Mouse (Mus musculus) erythroid progenitor cell, adult 5-6 weeks (primary cell): Measurements from ENCODE around the gene Eno2. TPM values are rescaled to one million over a fixed set of nuclear protein-coding genes. Genes with fewer than 3 reads are reported as not detected.
"Not testable (repeated sequence)": the region's sequence is repeated elsewhere in the genome, so short reads cannot be mapped to it uniquely, and the experiment has no call there.

ENCODE experiments used
- ATAC-seq: replicated peaks from 2 replicates; pipeline ENCODE4 v1.8.0; 2016; ENCODE audit warnings: moderate number of reproducible peaks, mild to moderate bottlenecking, moderate TSS enrichment, inconsistent platforms; ENCODE audit not compliant: poor library complexity, low FRiP score, severe bottlenecking
- total RNA-seq, 2 experiments: library from RNA; stranded (forward) in 1 of 2; stranded (reverse) in 1 of 2; fragments of 150-400 nt in 1 of 2; fragments of 186-747, 209-891 nt in 1 of 2; gene quantifications; 2 replicates each; pipeline versions ENCODE4 v1.2.3 to v1.2.4; 2015 to 2017; ENCODE audit warnings: low replicate concordance in 2 of 2

Eno2 gene
- total RNA-seq, 2 experiments from 2014 or later = not detected

DNA sequence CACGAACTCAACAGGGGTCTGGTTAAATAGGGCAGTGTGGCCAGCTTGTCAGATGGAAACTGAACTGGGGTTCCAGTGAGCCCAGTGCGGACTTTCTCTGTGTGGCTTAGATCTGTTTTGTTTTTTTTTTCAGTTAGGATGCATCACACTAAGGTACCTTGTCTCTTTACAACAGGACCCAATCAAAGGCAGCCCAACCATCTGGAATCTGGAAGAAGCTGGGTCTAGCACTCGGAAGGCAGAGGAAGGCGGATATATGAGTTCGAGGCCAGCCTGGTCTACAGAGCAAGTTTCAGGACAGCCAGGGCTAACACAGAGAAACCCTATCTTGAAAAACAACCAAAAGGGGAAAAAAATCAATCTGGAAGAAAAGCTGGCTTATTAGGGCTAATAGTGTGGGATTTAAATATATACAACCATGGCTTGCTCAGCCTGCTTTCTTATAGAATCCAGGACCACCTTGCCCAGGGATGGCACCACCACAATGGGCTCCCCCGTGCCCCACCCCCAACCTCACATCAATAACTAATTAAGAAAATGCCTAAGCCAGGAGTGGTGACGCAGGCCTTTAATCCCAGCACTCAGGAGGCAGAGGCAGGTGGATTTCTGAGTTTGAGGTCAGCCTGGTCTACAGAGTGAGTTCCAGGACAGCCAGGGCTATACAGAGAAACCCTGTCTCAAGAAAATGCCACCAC is 37.1 kb upstream of the Eno2 start:
- no peak for ATAC-seq

DNA sequence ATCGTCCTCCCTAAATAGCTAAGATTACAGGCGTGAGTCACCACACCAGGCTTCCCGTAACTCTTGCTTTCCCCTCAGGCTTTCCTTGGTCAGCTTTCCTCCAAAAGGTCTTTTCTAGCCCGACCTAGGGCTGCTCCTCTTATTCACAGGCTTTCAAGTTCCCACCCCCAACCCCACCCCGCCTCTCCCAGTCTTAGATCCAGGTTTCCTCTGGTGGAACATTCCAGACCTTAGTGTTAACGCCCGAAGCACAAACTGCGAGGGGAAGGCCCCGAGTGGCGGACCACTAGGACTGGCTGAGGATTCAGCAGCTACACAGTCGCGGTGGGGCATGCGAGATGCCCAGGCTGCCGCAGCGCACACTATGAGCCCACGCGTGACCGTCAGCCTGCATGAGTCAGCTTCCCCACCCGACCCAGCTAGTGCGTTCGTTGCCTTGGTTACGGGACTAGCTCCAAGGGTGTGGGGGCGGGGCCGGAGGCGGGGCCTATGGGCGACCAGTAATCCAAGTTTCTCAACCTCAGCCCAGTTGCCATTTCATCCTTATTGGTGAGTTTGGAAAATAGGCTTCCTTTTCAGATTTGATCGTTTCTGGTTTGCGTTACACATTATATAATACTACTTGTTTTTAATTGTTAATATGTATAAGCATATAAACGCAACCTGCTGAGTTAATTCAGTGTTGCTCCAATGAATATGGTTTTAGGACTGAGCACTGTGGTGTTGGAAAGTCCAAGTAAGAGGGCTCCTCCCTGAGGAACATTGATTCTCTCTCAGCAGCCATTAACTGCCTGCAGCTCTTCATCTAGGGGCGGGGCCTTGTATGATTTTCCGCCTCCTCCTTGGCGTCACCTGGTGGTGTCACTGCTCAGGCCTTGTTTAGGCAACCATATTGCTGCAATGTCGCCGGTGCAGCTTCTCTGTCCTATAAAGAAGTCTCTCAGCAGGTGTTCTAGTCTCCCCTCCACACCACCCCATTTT is 36.2 kb upstream of the Eno2 start:
- ATAC-seq = peak; percentile 73

DNA sequence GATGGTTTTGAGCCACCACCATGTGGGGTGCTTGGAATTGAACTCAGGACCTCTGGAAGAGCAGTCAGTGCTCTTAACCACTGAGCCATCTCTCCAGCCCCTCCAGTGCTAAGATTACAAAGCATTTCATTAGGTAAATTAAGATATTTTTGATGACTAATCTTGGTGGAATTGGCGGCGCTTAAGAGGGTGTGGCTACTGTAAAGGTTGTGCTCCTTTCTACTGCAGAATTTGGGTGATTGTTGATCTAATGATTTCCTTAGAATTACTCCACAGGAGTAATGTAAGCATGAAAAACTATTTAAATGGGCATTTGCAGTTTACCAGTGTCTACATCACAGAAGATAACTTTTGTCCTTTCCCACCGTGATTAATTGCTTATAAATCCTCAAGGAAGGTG is 34.9 kb upstream of the Eno2 start:
- no peak for ATAC-seq

DNA sequence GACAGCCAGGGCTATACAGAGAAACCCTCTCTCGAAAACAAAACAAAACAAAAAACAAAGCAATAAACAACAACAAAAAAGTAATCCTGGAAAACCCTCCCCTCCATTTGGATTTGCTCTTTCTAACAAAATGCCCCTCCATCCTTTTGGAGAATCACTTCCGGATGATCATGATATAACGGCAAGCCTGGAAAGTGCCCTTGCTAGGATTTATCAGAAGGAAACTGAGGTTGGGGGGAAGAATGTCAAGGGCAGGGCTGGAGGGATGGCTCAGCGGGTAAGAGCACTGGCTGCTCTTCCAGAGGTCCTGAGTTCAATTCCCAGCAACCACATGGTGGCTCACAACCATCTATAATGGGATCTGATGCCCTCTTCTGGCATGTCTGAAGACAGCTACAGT is 34.2 kb upstream of the Eno2 start:
- not testable (repeated sequence) for ATAC-seq

DNA sequence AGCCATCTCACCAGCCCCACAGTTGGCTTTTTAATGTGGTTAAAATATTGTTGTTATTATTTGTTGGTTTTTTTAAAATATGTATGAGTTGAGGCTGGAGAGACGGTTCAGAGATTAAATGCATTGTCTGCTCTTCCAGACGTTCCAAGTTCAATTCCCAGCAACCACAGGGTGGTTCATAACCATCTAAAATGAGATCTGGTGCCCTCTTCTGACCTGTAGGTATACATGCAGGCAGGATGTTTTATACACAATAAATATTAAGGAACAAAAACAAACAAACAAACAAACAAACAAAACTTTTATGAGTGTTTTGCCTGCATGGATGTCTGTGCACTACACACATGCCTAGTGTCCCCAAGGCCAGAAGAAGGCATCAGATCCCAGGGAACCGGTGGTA is 33.6 kb upstream of the Eno2 start:
- ATAC-seq = no peak

DNA sequence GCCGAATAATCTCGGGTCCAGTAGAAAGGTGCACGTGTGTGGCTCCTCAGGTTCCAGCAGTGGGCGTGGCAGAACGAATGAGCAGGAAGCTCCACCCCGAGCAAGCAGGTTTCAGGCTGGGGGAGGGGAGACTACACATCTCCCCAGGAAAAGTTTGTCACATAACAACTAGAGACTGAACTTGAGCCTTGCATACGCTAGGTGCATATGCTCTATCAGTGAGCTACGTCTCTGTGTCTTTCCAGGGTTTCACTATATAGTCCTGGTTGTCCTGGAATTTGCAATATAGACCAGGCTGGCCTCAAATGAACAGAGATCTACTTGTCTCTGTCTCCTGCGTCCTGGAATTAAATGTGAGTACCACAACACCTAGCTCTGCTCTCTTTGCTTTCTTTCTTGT is 32.9 kb upstream of the Eno2 start:
- not testable (repeated sequence) for ATAC-seq

DNA sequence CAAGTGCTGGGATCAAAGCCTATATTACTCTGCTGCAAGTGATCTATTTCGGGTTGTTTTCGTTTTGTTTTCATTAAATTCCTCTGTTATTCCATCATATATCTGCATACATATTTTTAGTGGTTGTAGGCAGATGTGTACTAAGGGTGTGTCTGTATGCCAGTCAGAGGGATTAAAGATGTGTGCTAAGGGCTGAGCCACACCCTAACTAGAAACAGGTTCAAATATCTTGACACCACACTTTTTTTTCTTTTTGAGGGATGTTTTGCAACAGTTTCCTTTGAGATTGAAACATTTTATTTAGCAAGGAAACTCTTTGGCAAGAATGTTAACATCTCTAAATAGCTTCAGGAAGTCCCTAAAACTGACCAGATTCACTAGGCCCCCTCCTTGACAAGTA is 26.7 kb upstream of the Eno2 start:
- ATAC-seq = no peak

DNA sequence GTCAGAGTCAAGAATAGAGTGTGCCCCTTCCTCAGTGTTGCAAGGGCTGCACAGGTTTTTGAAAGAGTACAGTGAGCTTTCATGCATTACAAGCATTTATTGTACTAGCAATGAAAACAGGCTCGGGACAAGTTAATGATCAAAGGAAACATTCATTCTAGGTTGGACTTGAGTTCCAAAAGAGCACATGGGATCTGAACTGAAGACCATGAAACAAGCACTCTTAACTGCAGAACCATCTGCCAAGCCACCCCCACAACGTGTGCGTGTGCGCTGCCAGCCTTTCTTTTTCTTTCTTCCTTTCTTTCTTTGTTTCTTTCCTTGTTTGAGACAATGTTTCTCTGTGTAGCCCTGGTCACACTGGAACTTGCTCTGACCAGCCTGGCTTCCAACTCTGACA is 26.3 kb upstream of the Eno2 start:
- no peak for ATAC-seq

DNA sequence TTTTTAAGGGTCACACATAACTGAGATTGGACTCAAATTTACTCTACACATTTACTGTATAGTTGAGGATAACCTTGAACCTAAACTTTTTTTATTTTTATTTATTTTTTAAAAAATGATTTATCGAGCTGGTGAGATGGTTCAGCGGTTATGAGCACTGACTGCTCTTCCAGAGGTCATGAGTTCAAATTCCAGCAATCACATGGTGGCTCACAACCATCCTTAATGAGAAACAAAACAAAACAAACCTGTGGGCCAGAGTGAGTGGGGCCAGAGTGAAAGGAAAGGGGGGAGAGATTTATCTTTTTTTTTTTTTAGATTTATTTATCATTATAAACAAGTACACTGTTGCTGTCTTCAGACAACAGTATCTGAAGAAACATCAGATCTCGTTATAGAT is 22.4 kb upstream of the Eno2 start:
- ATAC-seq = no peak

DNA sequence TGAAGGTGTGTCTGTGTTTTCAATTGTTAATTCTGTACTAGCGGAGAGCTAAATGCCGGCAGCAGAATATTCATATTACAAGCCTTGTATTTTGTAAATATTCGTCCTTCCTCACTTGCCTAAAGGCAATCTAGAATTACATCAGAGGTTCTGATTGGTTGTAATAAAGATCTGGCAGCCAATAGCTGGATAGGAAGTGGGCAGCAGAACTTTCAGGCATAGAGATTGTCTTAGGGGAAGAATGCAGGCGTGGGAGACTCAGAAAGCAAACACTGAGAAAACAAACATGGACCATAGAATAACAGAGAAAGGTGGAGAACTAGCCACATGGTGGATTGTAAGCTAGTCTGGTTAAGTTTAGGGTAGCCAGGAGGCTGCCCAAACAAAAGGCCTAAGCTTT is 20.6 kb upstream of the Eno2 start:
- no peak for ATAC-seq

DNA sequence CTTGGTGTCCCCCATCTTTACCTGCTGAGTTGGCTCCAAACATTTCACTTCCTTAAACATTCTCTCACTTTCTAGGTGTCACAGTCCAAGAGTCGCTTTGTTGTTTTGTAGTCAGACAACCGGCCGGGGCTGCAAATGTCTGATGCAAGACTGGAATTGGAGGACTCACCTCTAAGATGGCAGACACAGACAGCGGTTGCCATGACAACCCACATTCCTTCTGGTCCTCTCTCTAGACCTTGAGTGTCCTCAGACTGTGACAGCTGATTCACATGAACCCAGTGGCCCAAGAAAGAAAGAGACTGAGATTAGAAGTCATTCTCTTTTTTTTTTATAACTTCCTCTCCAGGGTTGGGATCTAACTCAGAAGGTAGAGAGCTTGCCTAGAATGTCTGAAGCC is 20.0 kb upstream of the Eno2 start:
- ATAC-seq = no peak

DNA sequence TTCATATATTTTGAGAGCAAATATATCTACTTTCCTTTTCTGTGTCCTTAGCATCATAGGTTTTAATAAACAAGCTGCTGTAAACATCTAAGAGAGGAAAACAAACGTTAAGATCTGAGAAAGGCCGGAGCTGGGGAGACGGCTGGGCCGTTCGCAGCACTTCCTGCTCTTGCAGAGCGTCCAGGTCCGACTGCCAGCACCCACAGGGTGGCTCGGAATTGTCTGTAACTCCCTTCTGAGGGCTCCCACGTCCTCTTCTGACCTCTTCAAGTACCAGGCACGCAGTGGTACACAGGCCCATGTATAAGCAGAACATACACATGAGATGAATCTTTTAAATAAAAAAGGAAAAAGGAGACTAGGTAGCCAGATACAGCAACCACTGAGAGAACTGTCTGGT is 18.2 kb upstream of the Eno2 start:
- no peak for ATAC-seq

DNA sequence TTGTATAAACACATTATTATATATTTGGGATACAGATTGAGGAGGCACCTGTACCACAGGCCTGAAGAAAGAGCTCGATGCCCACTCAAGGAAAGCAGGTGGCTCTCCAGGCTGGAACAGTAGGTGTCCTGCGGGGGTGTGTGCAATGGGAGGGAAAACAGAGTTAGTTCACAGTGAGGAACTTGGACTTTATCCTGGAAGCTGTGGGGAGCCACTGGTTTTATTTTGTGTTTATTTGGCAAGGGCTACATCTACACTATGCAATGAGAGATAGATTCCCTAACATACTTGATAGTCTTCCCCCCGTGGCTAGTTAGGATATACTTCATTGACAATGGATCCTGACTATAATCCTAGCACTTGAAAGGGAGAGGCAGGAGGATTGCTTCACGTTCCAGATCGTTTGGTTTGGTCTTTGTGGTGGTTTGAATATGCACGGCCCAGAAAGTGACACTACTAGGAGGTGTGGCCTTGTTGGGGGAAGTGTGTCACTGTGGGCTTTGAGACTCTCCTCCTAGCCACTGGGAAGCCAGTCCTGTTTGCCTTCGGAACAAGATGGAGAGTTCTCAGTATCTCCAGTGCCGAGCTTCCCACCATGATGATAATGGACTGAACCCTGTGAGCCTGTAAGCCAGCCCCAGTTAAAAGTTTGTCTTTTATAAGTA is 17.4 kb upstream of the Eno2 start:
- no peak for ATAC-seq

DNA sequence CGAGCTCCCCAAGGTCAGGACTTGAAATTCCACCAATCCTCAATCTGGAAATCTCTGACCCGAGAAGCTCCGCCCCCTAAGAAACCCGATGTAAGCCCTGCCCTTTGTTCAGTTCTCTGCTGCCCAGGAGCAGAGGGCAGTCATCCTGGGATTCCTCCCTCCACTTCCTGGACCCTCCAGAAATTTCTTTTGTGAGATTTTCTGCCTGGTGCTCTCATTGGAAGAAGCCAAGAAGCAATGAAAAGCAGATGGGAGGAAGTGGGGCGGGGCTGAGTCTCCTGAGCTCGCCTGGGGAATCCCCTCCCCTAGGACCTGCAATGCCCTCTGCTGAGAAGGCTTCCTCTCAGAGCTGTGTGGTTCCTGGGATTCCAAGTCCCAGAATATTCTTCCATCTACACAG is 13.0 kb upstream of the Eno2 start:
- no peak for ATAC-seq

DNA sequence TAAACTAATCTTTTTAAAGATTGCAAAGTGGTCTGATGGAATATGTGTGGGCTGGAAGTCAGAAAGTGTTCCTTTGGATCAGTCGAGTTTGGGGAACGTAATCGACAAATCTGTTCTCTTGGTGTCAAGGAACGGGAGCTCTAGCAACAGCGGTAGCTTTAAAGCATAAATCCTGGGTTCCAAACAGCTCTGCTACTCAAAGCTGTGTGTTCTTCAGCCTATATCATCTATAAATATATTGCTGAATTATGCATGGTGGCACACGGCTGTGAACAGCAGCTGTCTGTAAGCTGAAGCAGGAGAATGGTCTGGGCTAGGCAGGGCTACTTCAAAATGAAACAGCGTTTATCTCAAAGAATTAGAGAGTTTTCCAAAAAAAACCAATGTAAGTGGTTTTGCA is 11.4 kb upstream of the Eno2 start:
- no peak for ATAC-seq

DNA sequence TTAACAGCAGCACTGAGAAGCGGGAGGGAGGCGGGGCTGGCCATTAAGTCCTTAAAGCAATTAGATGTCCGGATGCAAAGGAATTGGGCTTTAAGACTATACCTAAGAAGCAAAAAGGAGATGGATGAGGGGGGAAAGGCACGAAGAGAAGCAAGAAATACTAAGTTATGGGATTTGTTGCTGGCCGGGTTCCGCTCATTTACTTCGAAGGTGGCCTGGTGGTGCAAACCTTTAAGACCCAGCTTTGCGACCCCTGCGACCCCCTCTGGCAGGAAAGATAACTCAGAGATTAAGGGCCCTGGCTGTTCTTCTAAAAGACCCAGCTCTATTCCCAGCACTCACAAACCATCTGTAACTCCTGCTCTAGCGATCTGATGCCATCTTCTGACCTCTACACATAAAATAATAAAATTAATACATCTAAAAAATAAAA is 10.5 kb upstream of the Eno2 start:
- ATAC-seq = no peak

DNA sequence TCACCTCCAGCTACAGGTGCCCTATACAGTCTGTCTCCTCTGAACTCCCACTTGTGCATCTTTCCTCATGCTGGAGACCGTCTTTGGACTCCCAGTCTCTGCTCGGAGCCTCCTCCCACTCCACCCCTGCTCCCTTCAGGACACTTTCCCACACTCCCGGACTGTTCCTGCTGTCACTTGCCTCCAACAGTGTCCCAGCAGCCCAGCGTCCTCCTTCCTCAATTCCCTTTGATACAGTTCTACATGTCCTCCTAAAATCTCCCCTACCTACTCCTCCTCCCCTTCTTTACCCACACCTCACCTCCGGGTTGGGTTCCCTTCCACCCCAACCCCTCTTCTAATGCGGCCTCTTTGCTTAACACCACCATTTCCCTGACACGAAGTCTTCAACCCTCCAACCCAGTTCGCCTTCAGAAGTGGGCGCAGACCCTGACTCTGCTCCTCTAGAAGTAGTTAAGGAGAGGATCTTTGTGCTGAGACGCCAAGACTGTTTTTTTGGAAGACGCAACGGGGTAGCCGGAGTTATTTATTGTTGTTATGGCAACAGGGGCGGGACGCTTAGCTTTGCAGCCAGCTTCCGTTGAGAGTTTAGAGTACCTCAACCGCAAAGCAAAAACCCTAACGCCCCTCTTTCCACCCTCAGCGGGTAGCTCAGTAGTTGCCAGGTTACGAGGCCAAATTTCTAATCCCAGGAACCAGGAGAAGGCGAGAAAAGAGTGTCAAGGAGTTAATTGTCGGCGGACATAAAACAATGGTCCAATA is 9.9 kb upstream of the Eno2 start, which contains the start of gene Lrrc23:
Gene Lrrc23, minus strand, starts transcription at position 506 of the 762 bp plus-strand sequence.
- ATAC-seq = no peak

DNA sequence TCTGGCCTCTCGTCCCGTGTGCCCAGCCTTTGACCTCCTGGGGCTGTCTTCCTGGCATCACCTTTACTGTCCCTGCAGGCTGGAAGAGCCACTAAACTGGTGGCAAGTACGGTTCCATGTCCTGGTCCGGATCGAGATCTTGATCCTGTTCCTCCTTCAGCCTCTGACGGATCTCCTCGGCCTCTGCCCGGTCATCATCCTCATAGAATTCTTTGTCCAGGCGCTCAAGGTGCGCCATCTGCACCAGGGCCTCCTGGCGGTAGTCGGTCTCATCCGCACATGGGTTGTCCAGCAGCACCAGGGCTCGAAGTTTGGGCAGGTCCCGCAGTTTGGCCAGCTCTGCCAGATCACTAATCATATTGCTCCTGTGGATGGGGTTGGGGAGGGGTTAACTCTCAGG is 1.0 kb upstream of the Eno2 start:
- ATAC-seq = no peak

DNA sequence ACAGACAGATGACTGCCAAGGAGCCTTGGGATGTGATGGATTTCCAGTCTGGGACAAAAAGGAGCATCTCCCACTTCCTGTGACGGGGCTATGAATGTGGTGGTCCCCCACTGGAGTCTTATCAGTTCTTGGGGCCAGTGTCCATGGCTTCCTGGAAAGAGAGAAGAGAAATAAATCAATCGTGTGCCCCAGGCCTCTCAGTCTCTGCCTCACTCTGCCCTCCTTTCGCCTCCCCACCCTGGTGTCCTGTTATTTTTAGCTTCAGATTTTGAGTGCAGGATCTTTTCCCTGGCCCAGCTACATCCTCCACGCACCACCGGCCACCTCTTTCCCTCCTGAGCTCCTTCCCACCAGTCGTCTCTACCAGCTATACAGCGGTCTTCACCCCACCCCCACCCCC is 540 bp upstream of the Eno2 start:
- ATAC-seq = no peak

DNA sequence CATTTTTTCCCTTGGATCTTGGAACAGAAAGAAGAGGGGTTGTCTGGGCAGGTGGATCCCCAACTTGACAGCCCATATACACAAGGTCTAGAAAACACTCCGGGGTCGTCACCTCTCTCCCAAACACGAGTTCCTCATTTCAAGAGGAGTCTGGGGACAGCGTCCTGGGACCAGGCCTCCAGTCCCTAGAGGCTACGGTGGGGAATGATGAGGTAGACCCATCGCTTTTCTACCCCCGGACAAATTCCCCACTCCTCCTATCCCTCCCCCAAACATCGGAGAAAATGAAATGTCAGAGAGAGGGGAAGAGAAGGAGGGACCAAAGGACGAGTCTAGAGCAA is 799 bp downstream of the Eno2 start:
- no peak for ATAC-seq
